Mouse (Mus musculus) spleen, adult 2 months (tissue): ENCODE data around the gene Klhdc3. TPM values are rescaled to one million over a fixed set of nuclear protein-coding genes. Genes with fewer than 3 reads are reported as not detected.
A peak's percentile ranks its signal among the peaks of the same experiment; 100 is the strongest.

Experiments used
- DNase-seq, 2 experiments: peaks; one replicate each; pipeline versions ENCODE4 v3.0.0 to v3.0.0-alpha.2; 2012 to 2021; ENCODE audit warnings: low spot score in 2 of 2, low read depth in 1 of 2
- H3K27ac ChIP-seq: fragments of 200-500 bp; 2 replicates; pipeline ENCODE4 v1.5.1; 2012; ENCODE audit warnings: low read length, inconsistent platforms; ENCODE audit not compliant: insufficient read depth
- H3K27me3 ChIP-seq: fragments of 200-500 bp; 2 replicates; pipeline ENCODE4 v1.6.1; 2012; ENCODE audit warnings: mild to moderate bottlenecking, moderate library complexity, low read length, inconsistent platforms; ENCODE audit not compliant: control insufficient read depth, insufficient read depth
- H3K36me3 ChIP-seq: fragments of 200-500 bp; 2 replicates; pipeline ENCODE4 v1.6.1; 2012; ENCODE audit warnings: mild to moderate bottlenecking, low read length, inconsistent platforms; ENCODE audit not compliant: control insufficient read depth, insufficient read depth
- H3K4me1 ChIP-seq: fragments of 200-500 bp; 2 replicates; pipeline ENCODE4 v1.6.1; 2011; ENCODE audit warnings: inconsistent platforms; ENCODE audit not compliant: control insufficient read depth, insufficient read depth, insufficient read length
- H3K4me3 ChIP-seq: fragments of 200-500 bp; 2 replicates; pipeline ENCODE4 v1.5.1; 2011; ENCODE audit warnings: mild to moderate bottlenecking, inconsistent platforms; ENCODE audit not compliant: insufficient read depth, insufficient read length; ENCODE audit errors: extremely low read depth
- CTCF ChIP-seq: fragments of 200-500 bp; IDR thresholded peaks from 2 replicates; pipeline ENCODE4 v1.5.1; 2011; ENCODE audit warnings: mild to moderate bottlenecking, inconsistent platforms; ENCODE audit not compliant: insufficient read depth, insufficient read length, insufficient replicate concordance; ENCODE audit errors: extremely low read depth
- POLR2A ChIP-seq: fragments of 200-500 bp; IDR thresholded peaks from 2 replicates; pipeline ENCODE4 v1.6.1; 2011; ENCODE audit warnings: low read depth, low read length, inconsistent platforms
- WGBS: fragments of 180-500 bp; shearing (Covaris S2); methylation state at CpG from one replicate; pipeline ENCODE4 v1.1.7; 2018; 5-methylcytosine and 5-hydroxymethylcytosine counted together
- polyA plus RNA-seq: library from polyadenylated mRNA; depleted of rRNA; stranded (reverse); fragments of >200 nt; gene quantifications from 2 replicates; pipeline ENCODE4 v1.2.3, GENCODE M21; 2012

Gene Klhdc3
- polyA plus RNA-seq, 1 experiment = 57.5 TPM

GRCm38 (mm10) chr17:46648436-46648835 is 32.3 kb downstream of the Klhdc3 start:
- peaks cover 17% of the 10 kb centered on the region; the same call in 1 of the 2 replicates for H3K4me1 ChIP-seq
- DNase-seq = no peak
- no peak overlapping the region for H3K4me3 ChIP-seq
- peaks cover 2% of the 10 kb centered on the region; the same call in 1 of the 2 replicates for H3K36me3 ChIP-seq
- TF ChIP-seq CTCF = no peak
- no peak for TF ChIP-seq POLR2A
- no peak overlapping the region for H3K27ac ChIP-seq
- 96% methylated on average over 9 of the region's 9 CpGs for WGBS
- no peaks in the 10 kb centered on the region for H3K27me3 ChIP-seq

GRCm38 (mm10) chr17:46647279-46647678 is 33.4 kb downstream of the Klhdc3 start:
- DNase-seq = no peak
- H3K27me3 ChIP-seq = no peaks in the 10 kb centered on the region
- H3K36me3 ChIP-seq = peaks cover 2% of the 10 kb centered on the region; the same call in 1 of the 2 replicates
- H3K4me3 ChIP-seq = no peak overlapping the region
- WGBS = 91% methylated on average over 7 of the region's 7 CpGs
- TF ChIP-seq CTCF (no peak), POLR2A (no peak)
- no peak overlapping the region for H3K27ac ChIP-seq
- H3K4me1 ChIP-seq = peaks cover 17% of the 10 kb centered on the region; the same call in 1 of the 2 replicates

DNA sequence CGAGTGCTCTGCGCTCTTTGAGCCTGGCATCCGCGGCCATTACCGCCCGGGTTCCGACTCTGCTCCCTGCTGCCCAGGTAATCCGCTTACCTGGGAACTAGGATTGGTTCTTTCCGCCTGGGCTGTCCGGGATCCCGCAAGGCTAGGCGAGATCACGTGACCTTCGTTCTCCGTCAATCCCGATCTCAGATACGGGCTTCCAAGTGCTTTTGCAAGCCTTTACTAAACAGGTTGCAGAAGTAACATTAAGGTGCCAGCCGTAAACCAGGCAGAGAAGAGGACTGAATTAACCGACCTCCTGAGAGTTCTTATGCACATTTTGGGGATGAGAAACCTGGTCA is 34.4 kb downstream of the Klhdc3 start:
- WGBS = 1% methylated on average over 19 of the region's 19 CpGs
- DNase-seq = no peak
- H3K36me3 ChIP-seq = peaks cover 6% of the 10 kb centered on the region
- H3K27ac ChIP-seq = peak overlapping the region; percentile 78
- H3K4me1 ChIP-seq = peaks cover 15% of the 10 kb centered on the region; the same call in 1 of the 2 replicates
- TF ChIP-seq POLR2A (no peak), CTCF (no peak)
- H3K27me3 ChIP-seq = no peaks in the 10 kb centered on the region
- H3K4me3 ChIP-seq = peak overlapping the region; percentile 79

DNA sequence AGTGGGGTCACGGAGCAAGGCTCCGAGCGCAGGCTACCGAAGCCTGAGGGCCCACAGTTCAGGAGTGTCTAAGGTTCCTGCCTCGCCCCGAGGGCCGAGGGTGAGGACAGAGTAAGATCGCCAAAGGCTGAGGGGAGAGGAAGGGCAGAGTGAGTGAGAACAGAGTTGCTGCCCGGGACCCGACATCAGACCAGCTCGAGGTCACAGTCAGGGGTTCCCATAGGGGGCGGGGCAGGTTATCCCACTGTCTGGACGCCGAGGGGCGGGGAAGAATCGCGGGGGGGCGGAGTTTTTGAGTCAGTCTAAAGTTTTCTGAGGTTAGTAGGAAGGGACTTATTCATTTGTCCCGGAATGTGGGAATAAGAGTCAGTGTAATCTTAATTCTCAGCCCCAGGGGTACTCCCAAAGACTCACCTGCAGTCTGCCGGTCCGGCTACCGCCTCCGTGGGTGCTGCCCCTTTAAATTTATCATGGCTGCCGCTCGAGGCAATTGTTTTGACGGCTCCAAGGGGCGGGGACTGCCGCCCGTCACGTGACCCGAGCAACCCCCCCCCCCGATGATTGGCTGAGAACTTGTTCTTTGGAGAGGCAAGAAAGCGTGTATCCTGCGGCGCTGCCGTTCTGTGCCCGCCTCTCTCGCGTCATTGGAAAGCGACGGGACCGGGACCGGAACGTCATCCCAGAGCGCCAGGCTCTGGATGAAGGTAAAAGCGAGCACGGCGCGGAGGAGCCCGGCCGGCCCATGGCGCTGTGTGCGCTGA is 35.0 kb downstream of the Klhdc3 start, which contains the start of the genes Klc4 and Mrpl2:
Gene Klc4 (minus strand): TSS at position 462 of the 761 bp plus-strand sequence.
Gene Mrpl2 (plus strand): TSS at position 669 of the 761 bp plus-strand sequence.
- no peaks in the 10 kb centered on the region for H3K27me3 ChIP-seq
- H3K27ac ChIP-seq = peak within 1 kb of the TSS; percentile 78
- H3K4me3 ChIP-seq = peak within 1 kb of the TSS; percentile 79
- H3K36me3 ChIP-seq = peaks cover 6% of the 10 kb centered on the region
- under 1% methylated on average over 53 of the region's 53 CpGs for WGBS
- peak; percentile 98 for DNase-seq
- peaks cover 10% of the 10 kb centered on the region; the same call in 1 of the 2 replicates for H3K4me1 ChIP-seq
- TF ChIP-seq CTCF = no peak
- peak; percentile 75 for TF ChIP-seq POLR2A

DNA sequence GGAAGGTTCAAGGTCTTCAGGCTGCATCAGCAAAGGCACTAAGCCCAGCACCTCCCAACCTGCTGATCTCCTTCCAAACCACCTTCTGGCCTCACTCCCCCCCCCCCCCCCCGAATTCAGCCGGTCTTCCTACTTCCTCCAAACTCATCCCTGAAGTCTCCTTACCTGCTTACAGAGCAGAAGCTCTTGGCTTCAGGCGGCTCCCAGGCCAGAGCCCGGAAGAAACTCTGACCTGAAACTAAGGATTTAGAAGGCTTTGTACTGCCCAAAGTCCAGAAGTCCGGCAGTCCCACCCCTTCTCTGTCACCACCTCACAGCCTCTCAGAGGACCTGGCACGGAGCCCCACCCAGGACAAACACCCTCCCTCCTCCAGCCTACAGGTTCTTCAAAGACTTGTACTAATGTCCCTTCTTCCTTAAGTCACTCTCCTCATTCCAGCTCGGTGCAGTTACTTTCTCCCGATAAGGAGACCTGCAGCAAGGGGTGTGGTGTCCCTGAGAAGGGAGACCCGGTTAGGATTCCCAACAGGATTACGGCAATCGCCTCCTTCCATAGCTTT is 35.7 kb downstream of the Klhdc3 start:
- TF ChIP-seq CTCF (no peak), POLR2A (no peak)
- WGBS = 19% methylated on average over 11 of the region's 11 CpGs
- Histone ChIP-seq H3K4me3 (peak overlapping the region; percentile 70), H3K27ac (peak overlapping the region; percentile 34; the same call in 1 of the 2 replicates), H3K27me3 (no peaks in the 10 kb centered on the region), H3K36me3 (peaks cover 6% of the 10 kb centered on the region), H3K4me1 (peaks cover 5% of the 10 kb centered on the region; the same call in 1 of the 2 replicates)
- no peak for DNase-seq

- no peak overlapping the region for H3K27ac ChIP-seq
- H3K4me1 ChIP-seq = peaks cover 3% of the 10 kb centered on the region; the same call in 1 of the 2 replicates
- TF ChIP-seq POLR2A (no peak), CTCF (no peak)
- H3K27me3 ChIP-seq = no peaks in the 10 kb centered on the region
- no peak overlapping the region for H3K4me3 ChIP-seq
- peaks cover 10% of the 10 kb centered on the region for H3K36me3 ChIP-seq
- DNase-seq = no peak
- WGBS = 87% methylated on average over 12 of the region's 12 CpGs
Observed at GRCm38 (mm10) chr17:46644152-46644805, 36.4 kb downstream of the Klhdc3 start.

- TF ChIP-seq POLR2A (no peak), CTCF (no peak)
- no peaks in the 10 kb centered on the region for H3K27me3 ChIP-seq
- no peak overlapping the region for H3K4me3 ChIP-seq
- no peak overlapping the region for H3K27ac ChIP-seq
- DNase-seq = no peak
- peaks cover 13% of the 10 kb centered on the region for H3K36me3 ChIP-seq
- WGBS = 96% methylated on average over 17 of the region's 17 CpGs
- H3K4me1 ChIP-seq = peaks cover 3% of the 10 kb centered on the region; the same call in 1 of the 2 replicates
Observed at GRCm38 (mm10) chr17:46642060-46642459, 38.7 kb downstream of the Klhdc3 start.
